Mouse (Mus musculus): Measurements from ENCODE around the gene Dync1i1.

- no peak for TF ChIP-seq GATA1 (IDR thresholded peaks at IDR 0.05; ENCODE audit: low read length)
- TF ChIP-seq TAL1 (IDR thresholded peaks at IDR 0.05; ENCODE audit: low read length) = no peak
These were observed 291.5 kb downstream of the Dync1i1 start for GRCm38 (mm10) chr6:6016931-6017330.
